Mouse (Mus musculus): ENCODE results near the gene Rhox2h. TPM values are rescaled to one million over a fixed set of nuclear protein-coding genes. Genes with fewer than 3 reads are reported as not detected.

Gene Rhox2h
- not detected in 4 replicates for total RNA-seq (2023; ENCODE audit: inconsistent age)

GRCm38 (mm10) chrX:37673177-37673576 is at the start of gene Rhox2h:
Gene Rhox2h (minus strand): TSS chrX:37673277.

GRCm38 (mm10) chrX:37668664-37669063 is 4.4 kb downstream of the Rhox2h start, which contains the start of gene Rhox3h:
Gene Rhox3h (minus strand): TSS chrX:37668764.

GRCm38 (mm10) chrX:37651227-37651626 is 21.9 kb downstream of the Rhox2h start, which contains the start of gene Rhox4g:
Gene Rhox4g (minus strand): TSS chrX:37651327.

GRCm38 (mm10) chrX:37643370-37643769 is 29.7 kb downstream of the Rhox2h start, which contains the start of gene Rhox2g:
Gene Rhox2g (minus strand): TSS chrX:37643470.

GRCm38 (mm10) chrX:37628512-37628911 is 44.6 kb downstream of the Rhox2h start, which contains the start of gene Rhox3g:
Gene Rhox3g (minus strand): TSS chrX:37628612.

Other genes starting within 250 kb of the Rhox2h start
- gene Rhox4b, start 240.8 kb downstream of the Rhox2h start, total RNA-seq (2023; ENCODE audit: inconsistent age), result not detected in 4 replicates
- gene Rhox2c, start 219.6 kb downstream of the Rhox2h start, total RNA-seq (2023; ENCODE audit: inconsistent age), result not detected in 4 replicates
- gene Rhox3c, start 214.7 kb downstream of the Rhox2h start, total RNA-seq (2023; ENCODE audit: inconsistent age), result not detected in 4 replicates
- gene Rhox4c, start 192.9 kb downstream of the Rhox2h start, total RNA-seq (2023; ENCODE audit: inconsistent age), result not detected in 4 replicates
- not detected in 4 replicates for gene Rhox2d, start 179.8 kb downstream of the Rhox2h start, total RNA-seq (2023; ENCODE audit: inconsistent age)
- not detected in 4 replicates for gene Rhox4d, start 158.9 kb downstream of the Rhox2h start, total RNA-seq (2023; ENCODE audit: inconsistent age)
- not detected in 4 replicates for gene Rhox2e, start 142.8 kb downstream of the Rhox2h start, total RNA-seq (2023; ENCODE audit: inconsistent age)
- not detected in 4 replicates for gene Rhox3e, start 131.3 kb downstream of the Rhox2h start, total RNA-seq (2023; ENCODE audit: inconsistent age)
- gene Rhox4e, start 115.9 kb downstream of the Rhox2h start, total RNA-seq (2023; ENCODE audit: inconsistent age), result not detected in 4 replicates
- gene Rhox2f, start 101.9 kb downstream of the Rhox2h start, total RNA-seq (2023; ENCODE audit: inconsistent age), result not detected in 4 replicates
- gene Rhox3f, start 92.3 kb downstream of the Rhox2h start, total RNA-seq (2023; ENCODE audit: inconsistent age), result not detected in 4 replicates
- not detected in 4 replicates for gene Rhox4f, start 65.6 kb downstream of the Rhox2h start, total RNA-seq (2023; ENCODE audit: inconsistent age)
- not detected in 4 replicates for gene Rhox3g, start 44.7 kb downstream of the Rhox2h start, total RNA-seq (2023; ENCODE audit: inconsistent age)
- gene Rhox2g, start 29.8 kb downstream of the Rhox2h start, total RNA-seq (2023; ENCODE audit: inconsistent age), result not detected in 4 replicates
- not detected in 4 replicates for gene Rhox4g, start 21.9 kb downstream of the Rhox2h start, total RNA-seq (2023; ENCODE audit: inconsistent age)
- gene Rhox3h, start 4.5 kb downstream of the Rhox2h start, total RNA-seq (2023; ENCODE audit: inconsistent age), result not detected in 4 replicates
- not detected in 4 replicates for gene Rhox5, start 131.6 kb upstream of the Rhox2h start, total RNA-seq (2023; ENCODE audit: inconsistent age)
- gene Rhox6, start 153.6 kb upstream of the Rhox2h start, total RNA-seq (2023; ENCODE audit: inconsistent age), result not detected in 4 replicates
- not detected in 4 replicates for gene Rhox7a, start 158.4 kb upstream of the Rhox2h start, total RNA-seq (2023; ENCODE audit: inconsistent age)
- not detected in 4 replicates for gene Rhox8, start 205.7 kb upstream of the Rhox2h start, total RNA-seq (2023; ENCODE audit: inconsistent age)
- gene Rhox7b, start 224.0 kb upstream of the Rhox2h start, total RNA-seq (2023; ENCODE audit: inconsistent age), result not detected in 4 replicates
- gene Rhox9, start 228.5 kb upstream of the Rhox2h start, total RNA-seq (2023; ENCODE audit: inconsistent age), result not detected in 4 replicates

All from B cell, adult (primary cell).